Mouse (Mus musculus): ENCODE measurements around the gene Vmn1r72. TPM values are rescaled to one million over a fixed set of nuclear protein-coding genes. Genes with fewer than 3 reads are reported as not detected.
"Not testable (repeated sequence)": the region's sequence is repeated elsewhere in the genome, so short reads cannot be mapped to it uniquely, and the experiment has no call there.

The Vmn1r72 gene
- not detected in 2 replicates for polyA plus RNA-seq (2016; fragmentation: Nextera tagmentation; extraction: Ambion mirVana)

- not testable (repeated sequence) for H3K9me3 ChIP-seq; H3K4me1 ChIP-seq; H3K27me3 ChIP-seq (ENCODE audit: insufficient read depth, poor library complexity, severe bottlenecking); DNase-seq (ENCODE audit: low spot score); H3K4me3 ChIP-seq; H3K27ac ChIP-seq; H3K36me3 ChIP-seq
Observed at GRCm38 (mm10) chr7:11680047-11680446, at the start of gene Vmn1r72. TSS of gene Vmn1r72 (minus strand) at chr7:11680147.

GRCm38 (mm10) chr7:11617082-11617481 lies 62.9 kb downstream of the Vmn1r72 start:
- H3K36me3 ChIP-seq; H3K4me3 ChIP-seq; H3K4me1 ChIP-seq; H3K9me3 ChIP-seq; H3K27me3 ChIP-seq (ENCODE audit: insufficient read depth, poor library complexity, severe bottlenecking); DNase-seq (ENCODE audit: low spot score); H3K27ac ChIP-seq: not testable (repeated sequence)
- WGBS = 11% methylated on average over 8 of the region's 8 CpGs

Other genes starting within 250 kb of the Vmn1r72 start
- not detected in 2 replicates for gene Zscan4-ps2, start 165.8 kb downstream of the Vmn1r72 start, polyA plus RNA-seq (2016; fragmentation: Nextera tagmentation; extraction: Ambion mirVana)
- not detected in 2 replicates for gene Zscan4-ps3, start 70.8 kb downstream of the Vmn1r72 start, polyA plus RNA-seq (2016; fragmentation: Nextera tagmentation; extraction: Ambion mirVana)
- gene Vmn1r73, start 50.1 kb upstream of the Vmn1r72 start, polyA plus RNA-seq (2016; fragmentation: Nextera tagmentation; extraction: Ambion mirVana) = not detected in 2 replicates
- gene Vmn1r74, start 153.8 kb upstream of the Vmn1r72 start, polyA plus RNA-seq (2016; fragmentation: Nextera tagmentation; extraction: Ambion mirVana) = not detected in 2 replicates
- gene Vmn1r75, start 194.5 kb upstream of the Vmn1r72 start, polyA plus RNA-seq (2016; fragmentation: Nextera tagmentation; extraction: Ambion mirVana) = not detected in 2 replicates